Mouse (Mus musculus) C2C12 (cell line): ENCODE measurements around the gene Mrgprd. TPM values are rescaled to one million over a fixed set of nuclear protein-coding genes. Genes with fewer than 3 reads are reported as not detected.
A peak's percentile ranks its signal among the peaks of the same experiment; 100 is the strongest.

Source experiments
- H3K27me3 ChIP-seq: one replicate; pipeline ENCODE4 v1.6.1; 2011; ENCODE audit not compliant: control insufficient read depth, insufficient read depth, insufficient read length
- H3K36me3 ChIP-seq: one replicate; pipeline ENCODE4 v1.6.1; 2011; ENCODE audit not compliant: control insufficient read depth, insufficient read depth
- H3K4me3 ChIP-seq: one replicate; pipeline ENCODE4 v1.5.1; 2011; ENCODE audit warnings: mild to moderate bottlenecking, control low read depth; ENCODE audit not compliant: poor library complexity, insufficient read depth, severe bottlenecking
- H3K79me2 ChIP-seq: one replicate; pipeline ENCODE4 v1.6.1; 2011; ENCODE audit not compliant: control insufficient read depth, insufficient read depth
- H3K79me3 ChIP-seq: one replicate; pipeline ENCODE4 v1.6.1; 2011; ENCODE audit warnings: low read depth, control low read depth
- H3ac ChIP-seq: one replicate; pipeline ENCODE3; 2011; ENCODE audit warnings: low read depth; ENCODE audit not compliant: control insufficient read depth, insufficient read length
- CEBPB ChIP-seq: IDR thresholded peaks from one replicate; pipeline ENCODE4 v1.6.1; 2011; ENCODE audit warnings: low read depth, mild to moderate bottlenecking, control low read depth, moderate library complexity
- CTCF ChIP-seq: IDR thresholded peaks from one replicate; pipeline ENCODE4 v1.5.1; 2011; ENCODE audit not compliant: control insufficient read depth, insufficient read depth, insufficient read length
- FOSL1 ChIP-seq: IDR thresholded peaks from one replicate; pipeline ENCODE4 v1.8.0; 2011; ENCODE audit warnings: mild to moderate bottlenecking, low read length; ENCODE audit not compliant: poor library complexity, insufficient read depth, severe bottlenecking
- MAX ChIP-seq: IDR thresholded peaks from one replicate; pipeline ENCODE4 v1.6.1; 2011; ENCODE audit warnings: mild to moderate bottlenecking, control low read depth
- MYOD1 ChIP-seq: IDR thresholded peaks from one replicate; pipeline ENCODE4 v1.6.1; 2011; ENCODE audit warnings: low read depth; ENCODE audit not compliant: control insufficient read depth, insufficient read length
- MYOG ChIP-seq: IDR thresholded peaks from one replicate; pipeline ENCODE4 v1.6.1; 2011; ENCODE audit not compliant: control insufficient read depth, insufficient read length; ENCODE audit errors: extremely low read depth
- USF1 ChIP-seq: IDR thresholded peaks from one replicate; pipeline ENCODE4 v1.6.1; 2011; ENCODE audit warnings: low read depth, mild to moderate bottlenecking, control low read depth, moderate library complexity
- polyA plus RNA-seq: library from polyadenylated mRNA; unstranded; fragments of >200 nt; fragmentation: generic; extraction: Trizol; gene quantifications from one replicate; pipeline ENCODE4 v1.2.1, GENCODE M21; 2012; ENCODE audit warnings: missing spikeins

The Mrgprd gene
- polyA plus RNA-seq, 1 experiment = not detected

GRCm38 (mm10) chr7:145283041-145283440 is 31.6 kb upstream of the Mrgprd start:
- no peaks in the 10 kb centered on the region for H3K36me3 ChIP-seq
- H3K79me3 ChIP-seq = no peaks in the 10 kb centered on the region
- H3K79me2 ChIP-seq = no peaks in the 10 kb centered on the region
- peak overlapping the region; percentile 83 for H3ac ChIP-seq
- no peak for TF ChIP-seq FOSL1
- no peak for TF ChIP-seq CTCF
- no peak for TF ChIP-seq MYOG
- TF ChIP-seq CEBPB = no peak
- TF ChIP-seq USF1 = no peak
- TF ChIP-seq MYOD1 = no peak
- TF ChIP-seq MAX = no peak
- no peaks in the 10 kb centered on the region for H3K27me3 ChIP-seq
- H3K4me3 ChIP-seq = peak overlapping the region; percentile 38

- Histone ChIP-seq H3K79me3 (no peaks in the 10 kb centered on the region), H3ac (peak within 1 kb of the TSS; percentile 83), H3K79me2 (no peaks in the 10 kb centered on the region), H3K4me3 (peak within 1 kb of the TSS; percentile 38), H3K27me3 (no peaks in the 10 kb centered on the region), H3K36me3 (no peaks in the 10 kb centered on the region)
- TF ChIP-seq MYOD1 = no peak
- TF ChIP-seq FOSL1 = no peak
- TF ChIP-seq MYOG = no peak
- TF ChIP-seq USF1 = no peak
- no peak for TF ChIP-seq CEBPB
- no peak for TF ChIP-seq MAX
- no peak for TF ChIP-seq CTCF
These were observed 31.0 kb upstream of the Mrgprd start, which contains the start of gene Tpcn2 for GRCm38 (mm10) chr7:145283487-145284187. Gene Tpcn2, minus strand, starts transcription at chr7:145284011.

DNA sequence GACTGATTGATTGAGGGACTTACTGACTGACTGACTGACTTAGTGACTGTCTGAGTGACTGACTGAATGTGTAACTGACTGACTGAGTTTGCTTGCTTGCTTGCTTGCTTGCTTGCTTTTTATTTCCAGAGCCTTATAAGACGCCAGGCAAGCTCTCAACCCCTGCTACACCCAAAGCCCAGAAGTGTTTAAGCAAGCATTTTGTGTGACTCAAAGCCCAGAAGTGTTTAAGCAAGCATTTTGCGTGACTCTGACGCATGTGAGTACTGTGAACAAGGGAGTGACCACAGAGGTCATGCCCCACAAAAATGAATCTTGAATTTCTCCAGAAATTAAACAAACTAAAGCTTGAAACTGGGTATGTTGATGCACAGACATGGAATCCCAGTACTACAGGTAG is 30.3 kb upstream of the Mrgprd start:
- Histone ChIP-seq H3K27me3 (no peaks in the 10 kb centered on the region), H3K36me3 (no peaks in the 10 kb centered on the region), H3K4me3 (no peak overlapping the region), H3ac (no peak overlapping the region), H3K79me2 (no peaks in the 10 kb centered on the region), H3K79me3 (no peaks in the 10 kb centered on the region)
- no peak for TF ChIP-seq CTCF
- TF ChIP-seq MYOD1 = no peak
- no peak for TF ChIP-seq USF1
- TF ChIP-seq MAX = no peak
- TF ChIP-seq FOSL1 = no peak
- TF ChIP-seq MYOG = no peak
- TF ChIP-seq CEBPB = no peak

- H3ac ChIP-seq = no peak overlapping the region
- TF ChIP-seq USF1 = no peak
- no peak for TF ChIP-seq MYOD1
- no peak for TF ChIP-seq FOSL1
- TF ChIP-seq CEBPB = no peak
- TF ChIP-seq MAX = no peak
- no peak for TF ChIP-seq MYOG
- no peak for TF ChIP-seq CTCF
- H3K79me2 ChIP-seq = no peaks in the 10 kb centered on the region
- H3K4me3 ChIP-seq = no peak overlapping the region
- no peaks in the 10 kb centered on the region for H3K27me3 ChIP-seq
- H3K36me3 ChIP-seq = no peaks in the 10 kb centered on the region
- H3K79me3 ChIP-seq = no peaks in the 10 kb centered on the region
These were observed 29.2 kb upstream of the Mrgprd start for GRCm38 (mm10) chr7:145285476-145285875.

- Histone ChIP-seq H3K27me3 (no peaks in the 10 kb centered on the region), H3K79me3 (no peaks in the 10 kb centered on the region), H3ac (no peak overlapping the region), H3K4me3 (no peak overlapping the region), H3K79me2 (no peaks in the 10 kb centered on the region), H3K36me3 (no peaks in the 10 kb centered on the region)
- no peak for TF ChIP-seq FOSL1
- no peak for TF ChIP-seq USF1
- TF ChIP-seq MYOD1 = no peak
- no peak for TF ChIP-seq MYOG
- no peak for TF ChIP-seq MAX
- no peak for TF ChIP-seq CTCF
- no peak for TF ChIP-seq CEBPB
These were observed 27.2 kb upstream of the Mrgprd start for GRCm38 (mm10) chr7:145287410-145287809.
